Mouse (Mus musculus): ENCODE results near the gene BC037034.

The BC037034 gene

DNA sequence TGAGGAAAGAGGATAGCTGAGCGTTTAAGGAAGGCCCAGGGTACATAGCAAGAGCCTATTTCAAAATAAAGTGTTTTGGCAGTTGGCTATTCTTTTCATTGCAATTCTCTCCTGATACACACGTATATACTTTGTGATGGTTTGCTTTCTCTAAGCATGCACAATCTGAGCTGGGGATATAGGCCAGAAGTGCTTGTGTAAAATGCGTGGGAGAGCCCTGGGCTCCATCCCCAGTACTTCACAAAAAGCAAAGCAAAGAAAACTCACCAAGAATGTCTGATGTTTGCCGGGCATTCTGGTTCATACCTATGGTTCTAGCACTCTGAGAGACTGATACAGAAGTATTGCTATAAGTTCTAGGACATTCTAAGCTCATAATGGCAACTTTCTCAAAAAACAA, 5.1 kb upstream of the BC037034 start:
- Histone ChIP-seq H3K36me3 (ENCODE audit: insufficient read depth, low read length) (peaks cover 15% of the 10 kb centered on the region), H3K4me1 (replicated peaks; ENCODE audit: low read depth, low read length) (peaks cover 29% of the 10 kb centered on the region), H3K27me3 (ENCODE audit: insufficient read depth, low read length) (peaks cover 42% of the 10 kb centered on the region), H3K4me3 (replicated peaks; ENCODE audit: low read length) (no peak overlapping the region), H3K9me3 (ENCODE audit: low read length) (no peaks in the 10 kb centered on the region)
- TF ChIP-seq POU5F1 (IDR thresholded peaks at IDR 0.05; ENCODE audit: borderline replicate concordance, low read length) (no peak), CTCF (conservative IDR thresholded peaks at IDR 0.05; ENCODE audit: low read length) (no peak), NANOG (IDR thresholded peaks at IDR 0.05; ENCODE audit: borderline replicate concordance, low read length) (no peak)

GRCm38 (mm10) chr5:138267114-138267513, 3.3 kb upstream of the BC037034 start:
- H3K4me3 ChIP-seq (replicated peaks; ENCODE audit: low read length): no peak overlapping the region
- H3K27me3 ChIP-seq (ENCODE audit: insufficient read depth, low read length): peaks cover 29% of the 10 kb centered on the region
- peaks cover 27% of the 10 kb centered on the region for H3K4me1 ChIP-seq (replicated peaks; ENCODE audit: low read depth, low read length)
- H3K9me3 ChIP-seq (ENCODE audit: low read length): no peaks in the 10 kb centered on the region
- TF ChIP-seq CTCF (conservative IDR thresholded peaks at IDR 0.05; ENCODE audit: low read length) (no peak), NANOG (IDR thresholded peaks at IDR 0.05; ENCODE audit: borderline replicate concordance, low read length) (no peak), POU5F1 (IDR thresholded peaks at IDR 0.05; ENCODE audit: borderline replicate concordance, low read length) (no peak)
- peaks cover 21% of the 10 kb centered on the region for H3K36me3 ChIP-seq (ENCODE audit: insufficient read depth, low read length)

DNA sequence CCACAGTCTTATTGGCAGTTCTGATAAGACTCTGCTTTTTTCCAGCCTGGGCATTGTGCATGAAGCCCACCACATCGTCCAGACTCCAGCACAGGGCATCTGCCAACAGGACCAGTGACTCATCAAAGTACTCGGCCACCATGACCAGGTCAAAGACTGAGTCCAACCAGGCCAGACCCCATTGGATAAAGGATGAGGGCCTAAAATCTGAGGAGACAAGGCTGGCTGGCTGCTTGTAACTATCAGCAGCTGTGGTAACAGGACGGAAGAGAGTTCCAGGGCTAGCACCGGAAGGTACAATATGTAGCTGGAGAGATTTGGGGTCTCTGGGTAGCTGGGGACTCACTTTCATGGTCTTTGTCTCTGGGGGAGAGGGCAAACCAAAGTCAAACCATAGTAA, 1.9 kb upstream of the BC037034 start:
- H3K27me3 ChIP-seq (ENCODE audit: insufficient read depth, low read length): peaks cover 15% of the 10 kb centered on the region
- H3K4me1 ChIP-seq (replicated peaks; ENCODE audit: low read depth, low read length): peaks cover 32% of the 10 kb centered on the region
- H3K4me3 ChIP-seq (replicated peaks; ENCODE audit: low read length): no peak overlapping the region
- no peak for TF ChIP-seq POU5F1 (IDR thresholded peaks at IDR 0.05; ENCODE audit: borderline replicate concordance, low read length)
- TF ChIP-seq NANOG (IDR thresholded peaks at IDR 0.05; ENCODE audit: borderline replicate concordance, low read length): no peak
- TF ChIP-seq CTCF (conservative IDR thresholded peaks at IDR 0.05; ENCODE audit: low read length): no peak
- peaks cover 35% of the 10 kb centered on the region for H3K36me3 ChIP-seq (ENCODE audit: insufficient read depth, low read length)
- H3K9me3 ChIP-seq (ENCODE audit: low read length): no peaks in the 10 kb centered on the region

DNA sequence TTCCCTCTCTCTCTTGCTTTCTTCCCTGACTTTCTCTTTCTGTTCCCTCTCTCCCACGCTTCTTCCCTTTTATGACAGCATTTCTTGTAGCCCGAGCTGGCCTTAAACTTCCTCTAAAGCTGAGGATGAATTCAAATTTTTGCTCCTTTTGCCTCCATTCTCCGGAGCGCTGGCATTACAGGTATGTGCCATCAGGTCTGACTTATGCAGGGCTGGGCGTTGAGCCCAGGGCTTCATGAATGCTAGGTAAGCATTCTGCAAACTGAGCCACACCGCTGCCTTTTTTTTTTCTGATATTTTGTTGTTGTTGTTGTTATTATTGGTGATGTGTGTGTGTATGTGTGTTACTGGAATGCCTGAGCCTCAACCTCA, 360 bp upstream of the BC037034 start:
- no peaks in the 10 kb centered on the region for H3K9me3 ChIP-seq (ENCODE audit: low read length)
- H3K4me3 ChIP-seq (replicated peaks; ENCODE audit: low read length): peak overlapping the region; percentile 97
- H3K36me3 ChIP-seq (ENCODE audit: insufficient read depth, low read length): peaks cover 50% of the 10 kb centered on the region
- 0 out of 2 replicates have a peak, but pooled peaks cover 4% of the 10 kb centered on the region for H3K27me3 ChIP-seq (ENCODE audit: insufficient read depth, low read length)
- H3K4me1 ChIP-seq (replicated peaks; ENCODE audit: low read depth, low read length): peaks cover 43% of the 10 kb centered on the region
- no peak for TF ChIP-seq CTCF (conservative IDR thresholded peaks at IDR 0.05; ENCODE audit: low read length)
- TF ChIP-seq POU5F1 (IDR thresholded peaks at IDR 0.05; ENCODE audit: borderline replicate concordance, low read length): no peak
- no peak for TF ChIP-seq NANOG (IDR thresholded peaks at IDR 0.05; ENCODE audit: borderline replicate concordance, low read length)

- TF ChIP-seq NANOG (IDR thresholded peaks at IDR 0.05; ENCODE audit: borderline replicate concordance, low read length) (no peak), CTCF (conservative IDR thresholded peaks at IDR 0.05; ENCODE audit: low read length) (no peak), POU5F1 (IDR thresholded peaks at IDR 0.05; ENCODE audit: borderline replicate concordance, low read length) (no peak)
- Histone ChIP-seq H3K4me1 (replicated peaks; ENCODE audit: low read depth, low read length) (peaks cover 58% of the 10 kb centered on the region), H3K27me3 (ENCODE audit: insufficient read depth, low read length) (no peaks in the 10 kb centered on the region), H3K9me3 (ENCODE audit: low read length) (no peaks in the 10 kb centered on the region), H3K4me3 (replicated peaks; ENCODE audit: low read length) (peak overlapping the region; percentile 97), H3K36me3 (ENCODE audit: insufficient read depth, low read length) (peaks cover 65% of the 10 kb centered on the region)
Observed at GRCm38 (mm10) chr5:138262582-138263240, 1.1 kb downstream of the BC037034 start.

DNA sequence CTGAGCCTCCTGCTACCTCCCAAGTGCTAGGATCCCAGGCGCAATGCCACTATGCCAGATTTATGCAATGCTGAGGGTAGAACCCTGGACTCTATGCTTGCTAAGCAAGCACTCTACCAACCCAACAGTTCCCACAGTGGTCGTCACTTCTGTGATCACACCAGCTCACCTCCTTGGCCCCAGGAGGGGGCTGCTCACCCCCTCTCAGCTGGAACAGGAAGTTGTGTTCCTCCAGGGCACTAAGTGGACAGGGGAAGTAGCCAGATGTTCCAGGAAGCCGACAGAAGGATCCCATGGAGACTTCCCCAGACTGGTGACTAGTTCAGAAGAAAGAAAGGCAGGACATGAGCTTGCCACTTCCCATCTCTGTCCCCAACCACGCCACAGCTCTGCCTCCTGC, 1.8 kb downstream of the BC037034 start:
- Histone ChIP-seq H3K36me3 (ENCODE audit: insufficient read depth, low read length) (peaks cover 69% of the 10 kb centered on the region), H3K4me3 (replicated peaks; ENCODE audit: low read length) (0 out of 2 replicates have a peak overlapping the region, but pooled peaks have one; percentile 97), H3K27me3 (ENCODE audit: insufficient read depth, low read length) (no peaks in the 10 kb centered on the region), H3K9me3 (ENCODE audit: low read length) (no peaks in the 10 kb centered on the region), H3K4me1 (replicated peaks; ENCODE audit: low read depth, low read length) (peaks cover 65% of the 10 kb centered on the region)
- TF ChIP-seq POU5F1 (IDR thresholded peaks at IDR 0.05; ENCODE audit: borderline replicate concordance, low read length): no peak
- no peak for TF ChIP-seq CTCF (conservative IDR thresholded peaks at IDR 0.05; ENCODE audit: low read length)
- no peak for TF ChIP-seq NANOG (IDR thresholded peaks at IDR 0.05; ENCODE audit: borderline replicate concordance, low read length)

GRCm38 (mm10) chr5:138260834-138261233, 3.0 kb downstream of the BC037034 start:
- H3K4me1 ChIP-seq (replicated peaks; ENCODE audit: low read depth, low read length): peaks cover 73% of the 10 kb centered on the region
- TF ChIP-seq NANOG (IDR thresholded peaks at IDR 0.05; ENCODE audit: borderline replicate concordance, low read length): no peak
- no peak for TF ChIP-seq POU5F1 (IDR thresholded peaks at IDR 0.05; ENCODE audit: borderline replicate concordance, low read length)
- TF ChIP-seq CTCF (conservative IDR thresholded peaks at IDR 0.05; ENCODE audit: low read length): no peak
- no peaks in the 10 kb centered on the region for H3K27me3 ChIP-seq (ENCODE audit: insufficient read depth, low read length)
- no peak overlapping the region for H3K4me3 ChIP-seq (replicated peaks; ENCODE audit: low read length)
- H3K9me3 ChIP-seq (ENCODE audit: low read length): no peaks in the 10 kb centered on the region
- peaks cover 66% of the 10 kb centered on the region for H3K36me3 ChIP-seq (ENCODE audit: insufficient read depth, low read length)

- Histone ChIP-seq H3K27me3 (ENCODE audit: insufficient read depth, low read length) (no peaks in the 10 kb centered on the region), H3K4me3 (replicated peaks; ENCODE audit: low read length) (no peak overlapping the region), H3K36me3 (ENCODE audit: insufficient read depth, low read length) (peaks cover 58% of the 10 kb centered on the region), H3K9me3 (ENCODE audit: low read length) (no peaks in the 10 kb centered on the region), H3K4me1 (replicated peaks; ENCODE audit: low read depth, low read length) (peaks cover 74% of the 10 kb centered on the region)
- no peak for TF ChIP-seq CTCF (conservative IDR thresholded peaks at IDR 0.05; ENCODE audit: low read length)
- TF ChIP-seq NANOG (IDR thresholded peaks at IDR 0.05; ENCODE audit: borderline replicate concordance, low read length): no peak
- TF ChIP-seq POU5F1 (IDR thresholded peaks at IDR 0.05; ENCODE audit: borderline replicate concordance, low read length): no peak
Observed at GRCm38 (mm10) chr5:138260051-138260450, 3.8 kb downstream of the BC037034 start.

- H3K4me3 ChIP-seq (replicated peaks; ENCODE audit: low read length): no peak overlapping the region
- H3K27me3 ChIP-seq (ENCODE audit: insufficient read depth, low read length): no peaks in the 10 kb centered on the region
- no peaks in the 10 kb centered on the region for H3K9me3 ChIP-seq (ENCODE audit: low read length)
- TF ChIP-seq NANOG (IDR thresholded peaks at IDR 0.05; ENCODE audit: borderline replicate concordance, low read length): no peak
- peaks cover 72% of the 10 kb centered on the region for H3K4me1 ChIP-seq (replicated peaks; ENCODE audit: low read depth, low read length)
- peaks cover 58% of the 10 kb centered on the region for H3K36me3 ChIP-seq (ENCODE audit: insufficient read depth, low read length)
Observed at GRCm38 (mm10) chr5:138258993-138259392, 4.8 kb downstream of the BC037034 start.
